9 mouse cellular contexts compared by ENCODE assay signal in genomic region chr17:48418174-48418573, GRCm38 (mm10). TPM values are rescaled to one million over a fixed set of nuclear protein-coding genes. Genes with fewer than 3 reads are reported as not detected.
DNase-seq lines count a peak whose midpoint lies in the region; ATAC-seq and TF ChIP-seq lines count a peak whose summit lies in the region.
"Had no signal": no experiment of that assay in that cellular context is flagged by ENCODE, and none has a peak within 500 bp of the region (broad histone marks: within the 10 kb centered on the region; RNA-seq: fewer than 3 reads in every experiment).

No protein-coding gene starts in this region.

- peak; percentile 97 for ATAC-seq in intestine, embryonic 16.5 days
- ATAC-seq in liver, embryonic 14.5 days (ENCODE audit: insufficient read depth), result peak; percentile 38; the same call in 1 of the 2 replicates
- ATAC-seq in midbrain, postnatal 0 days (ENCODE audit: low FRiP score), result no peak

- H3K27ac ChIP-seq in testis, adult 2 months (ENCODE audit: control insufficient read depth, insufficient read depth, low read depth, low read length), result no peak overlapping the region
- H3K27ac ChIP-seq in intestine, embryonic 16.5 days (ENCODE audit: low read length), result peak overlapping the region; percentile 94
- peak overlapping the region; percentile 35 for H3K27ac ChIP-seq in liver, embryonic 14.5 days
- H3K27ac ChIP-seq in midbrain, postnatal 0 days (ENCODE audit: low read depth, low read length), result no peak overlapping the region
- H3K27ac ChIP-seq: hindbrain, embryonic 12.5 days; macrophage had no signal

- peaks cover 3% of the 10 kb centered on the region; the same call in 1 of the 2 replicates for H3K4me1 ChIP-seq in testis, adult 2 months (ENCODE audit: control insufficient read depth, insufficient read depth, low read length)
- 0 out of 2 replicates have a peak, but pooled peaks cover 12% of the 10 kb centered on the region for H3K4me1 ChIP-seq in intestine, embryonic 16.5 days (ENCODE audit: control insufficient read depth, insufficient read depth, low read length)
- peaks cover 12 to 26% of the 10 kb centered on the region in 2 experiments for H3K4me1 ChIP-seq in liver, embryonic 14.5 days (replicated peaks; ENCODE audit: control insufficient read depth in 2 of 2, insufficient read depth in 2 of 2, low read length in 1 of 2)
- H3K4me1 ChIP-seq in midbrain, postnatal 0 days (ENCODE audit: insufficient read depth, low read length), result no peaks in the 10 kb centered on the region
- H3K4me1 ChIP-seq: hindbrain, embryonic 12.5 days had no signal

- H3K36me3 ChIP-seq in testis, adult 2 months (ENCODE audit: control insufficient read depth, insufficient read depth, low read length), result peaks cover 5% of the 10 kb centered on the region
- peaks cover 13% of the 10 kb centered on the region for H3K36me3 ChIP-seq in intestine, embryonic 16.5 days (ENCODE audit: control insufficient read depth, insufficient read depth, low read length)
- H3K36me3 ChIP-seq in liver, embryonic 14.5 days (replicated peaks; ENCODE audit: control insufficient read depth, insufficient read depth, low read depth), result peaks cover 34% of the 10 kb centered on the region
- 0 out of 2 replicates have a peak, but pooled peaks cover 4% of the 10 kb centered on the region for H3K36me3 ChIP-seq in midbrain, postnatal 0 days (ENCODE audit: insufficient read depth, low read length)

- DNase-seq in testis, postnatal 14 days (ENCODE audit: low spot score), result no peak
- DNase-seq in liver, embryonic 14.5 days (ENCODE audit: low read depth in 3 of 3, low spot score in 3 of 3), result no peak
- DNase-seq in urinary bladder, postnatal 10 days (ENCODE audit: low spot score), result no peak
- DNase-seq in midbrain, postnatal 0 days (ENCODE audit: low spot score), result no peak
- DNase-seq in cerebellum, adult 11 months, result no peak

- peak overlapping the region; percentile 37 for H3K4me3 ChIP-seq in testis, adult 2 months (ENCODE audit: control insufficient read depth, low read depth, low read length)
- H3K4me3 ChIP-seq in intestine, embryonic 16.5 days (ENCODE audit: low read length), result peak overlapping the region; percentile 29
- H3K4me3 ChIP-seq in liver, embryonic 14.5 days (ENCODE audit: insufficient read depth in 1 of 2, low read depth in 2 of 2, low read length in 2 of 2), result peak overlapping the region; percentile 11 to 26; a peak in 3 of 4 replicates
- no peak overlapping the region for H3K4me3 ChIP-seq in midbrain, postnatal 0 days (ENCODE audit: low read depth, low read length)
- H3K4me3 ChIP-seq: hindbrain, embryonic 12.5 days had no signal

- H3K9ac ChIP-seq in intestine, embryonic 16.5 days (ENCODE audit: low read depth, low read length), result peak overlapping the region; percentile 56; the same call in 1 of the 2 replicates
- peak overlapping the region; percentile 47 for H3K9ac ChIP-seq in liver, embryonic 14.5 days (replicated peaks)
- H3K9ac ChIP-seq in midbrain, postnatal 0 days (replicated peaks; ENCODE audit: low read length, poor library complexity, severe bottlenecking), result no peak overlapping the region
- H3K9ac ChIP-seq: hindbrain, embryonic 12.5 days had no signal

- no peak for TF ChIP-seq EP300 in liver, embryonic 14.5 days (IDR thresholded peaks at IDR 0.05; ENCODE audit: low read depth)

- TF ChIP-seq CTCF in testis, adult 2 months (IDR thresholded peaks at IDR 0.05; ENCODE audit: control insufficient read depth, insufficient read depth, insufficient replicate concordance, low read depth, low read length), result no peak
- no peak for TF ChIP-seq CTCF in liver, embryonic 14.5 days (IDR thresholded peaks at IDR 0.05; ENCODE audit: low read depth)
- no peak for TF ChIP-seq CTCF in midbrain, postnatal 0 days (IDR thresholded peaks at IDR 0.05)

- H3K4me2 ChIP-seq in intestine, embryonic 16.5 days (ENCODE audit: low read depth, low read length), result peak overlapping the region; percentile 53
- H3K4me2 ChIP-seq in liver, embryonic 14.5 days (ENCODE audit: low read depth), result peak overlapping the region; percentile 59
- H3K4me2 ChIP-seq in midbrain, postnatal 0 days (ENCODE audit: low read depth, low read length, poor library complexity, severe bottlenecking), result no peak overlapping the region
- H3K4me2 ChIP-seq: hindbrain, embryonic 12.5 days had no signal

- no peak for TF ChIP-seq POLR2A in testis, adult 2 months (IDR thresholded peaks at IDR 0.05; ENCODE audit: control insufficient read depth, low read depth, low read length)

- H3K9me3 ChIP-seq in intestine, embryonic 16.5 days (ENCODE audit: control insufficient read depth, low read length), result no peaks in the 10 kb centered on the region
- H3K9me3 ChIP-seq in liver, embryonic 14.5 days (ENCODE audit: control insufficient read depth, low read length), result no peaks in the 10 kb centered on the region
- H3K9me3 ChIP-seq in midbrain, postnatal 0 days (ENCODE audit: low read length), result no peaks in the 10 kb centered on the region
- H3K9me3 ChIP-seq: hindbrain, embryonic 12.5 days had no signal

- H3K27me3 ChIP-seq in testis, adult 2 months (ENCODE audit: control insufficient read depth, insufficient read depth, low read length), result no peaks in the 10 kb centered on the region
- no peaks in the 10 kb centered on the region for H3K27me3 ChIP-seq in intestine, embryonic 16.5 days (replicated peaks; ENCODE audit: control insufficient read depth, insufficient read depth, low read length)
- H3K27me3 ChIP-seq in liver, embryonic 14.5 days (ENCODE audit: control insufficient read depth, insufficient read depth, low read length), result no peaks in the 10 kb centered on the region
- H3K27me3 ChIP-seq in midbrain, postnatal 0 days (ENCODE audit: insufficient read depth, low read length), result no peaks in the 10 kb centered on the region
- H3K27me3 ChIP-seq: hindbrain, embryonic 12.5 days had no signal

- WGBS in intestine, embryonic 16.5 days, result 45% methylated on average over 7 of the region's 7 CpGs
- 11% methylated on average over 7 of the region's 7 CpGs for WGBS in liver, embryonic 14.5 days (ENCODE audit: insufficient replicate concordance)
- 82% methylated on average over 7 of the region's 7 CpGs for WGBS in midbrain, postnatal 0 days

RNA-seq across cellular contexts. Expression of gene Oard1, which starts 8.4 kb away (rescaled TPM):
- polyA plus RNA-seq in testis, adult 2 months (2012; rRNA removed), result 16.3 and 19.2 TPM in 2 replicates
- 62.7 and 70.6 TPM in 2 replicates for polyA plus RNA-seq in intestine, embryonic 16.5 days (2015; fragmentation: Nextera tagmentation; extraction: Ambion mirVana)
- 16.6 and 28.2 TPM in 2 replicates for polyA plus RNA-seq in liver, embryonic 14.5 days (2012; rRNA removed)
- polyA plus RNA-seq in liver, embryonic 14.5 days (2014; fragmentation: Nextera tagmentation; extraction: Ambion mirVana), result 51.1 and 52.4 TPM in 2 replicates
- total RNA-seq in midbrain, postnatal 0 days (2014; rRNA removed), result 12.9 and 15.0 TPM in 2 replicates
- polyA plus RNA-seq in midbrain, postnatal 0 days (2015; fragmentation: Nextera tagmentation; extraction: Ambion mirVana), result 28.0 and 30.2 TPM in 2 replicates

RNA-seq across cellular contexts. Expression of gene Nfya, which starts 8.5 kb away (rescaled TPM):
- 73.1 and 73.8 TPM in 2 replicates for polyA plus RNA-seq in testis, adult 2 months (2012; rRNA removed)
- 9.3 and 10.8 TPM in 2 replicates for polyA plus RNA-seq in intestine, embryonic 16.5 days (2015; fragmentation: Nextera tagmentation; extraction: Ambion mirVana)
- 31.6 and 32.7 TPM in 2 replicates for polyA plus RNA-seq in liver, embryonic 14.5 days (2012; rRNA removed)
- polyA plus RNA-seq in liver, embryonic 14.5 days (2014; fragmentation: Nextera tagmentation; extraction: Ambion mirVana), result 6.9 and 8.2 TPM in 2 replicates
- total RNA-seq in midbrain, postnatal 0 days (2014; rRNA removed), result 22.7 and 30.9 TPM in 2 replicates
- 3.8 and 4.1 TPM in 2 replicates for polyA plus RNA-seq in midbrain, postnatal 0 days (2015; fragmentation: Nextera tagmentation; extraction: Ambion mirVana)

RNA-seq across cellular contexts. Expression of gene Apobec2, which starts 14.6 kb away (rescaled TPM):
- polyA plus RNA-seq in testis, adult 2 months (2012; rRNA removed), result 0.41 and 0.76 TPM in 2 replicates
- 4.6 and 5.4 TPM in 2 replicates for polyA plus RNA-seq in intestine, embryonic 16.5 days (2015; fragmentation: Nextera tagmentation; extraction: Ambion mirVana)
- 0.12 and 0.27 TPM in 2 replicates for polyA plus RNA-seq in liver, embryonic 14.5 days (2012; rRNA removed)
- 0.36 and 0.48 TPM in 2 replicates for polyA plus RNA-seq in liver, embryonic 14.5 days (2014; fragmentation: Nextera tagmentation; extraction: Ambion mirVana)
- total RNA-seq in midbrain, postnatal 0 days (2014; rRNA removed), result 0.11 and 0.80 TPM in 2 replicates
- polyA plus RNA-seq in midbrain, postnatal 0 days (2015; fragmentation: Nextera tagmentation; extraction: Ambion mirVana), result 0.31 and 0.32 TPM in 2 replicates
- polyA plus RNA-seq: macrophage had no signal

RNA-seq across cellular contexts. Expression of gene Tspo2, which starts 33.1 kb away (rescaled TPM):
- not detected in 2 replicates for polyA plus RNA-seq in testis, adult 2 months (2012; rRNA removed)
- 4.5 and 4.7 TPM in 2 replicates for polyA plus RNA-seq in intestine, embryonic 16.5 days (2015; fragmentation: Nextera tagmentation; extraction: Ambion mirVana)
- polyA plus RNA-seq in liver, embryonic 14.5 days (2012; rRNA removed), result 169 and 210 TPM in 2 replicates
- polyA plus RNA-seq in liver, embryonic 14.5 days (2014; fragmentation: Nextera tagmentation; extraction: Ambion mirVana), result 168 and 176 TPM in 2 replicates
- 0.22 and 0.85 TPM in 2 replicates for total RNA-seq in midbrain, postnatal 0 days (2014; rRNA removed)
- polyA plus RNA-seq in midbrain, postnatal 0 days (2015; fragmentation: Nextera tagmentation; extraction: Ambion mirVana), result 0.74 and 1.4 TPM in 2 replicates
- polyA plus RNA-seq: macrophage had no signal

RNA-seq across cellular contexts. Expression of gene Unc5cl, which starts 36.5 kb away (rescaled TPM):
- 0.73 and 1.4 TPM in 2 replicates for polyA plus RNA-seq in testis, adult 2 months (2012; rRNA removed)
- polyA plus RNA-seq in intestine, embryonic 16.5 days (2015; fragmentation: Nextera tagmentation; extraction: Ambion mirVana), result 47.2 and 49.3 TPM in 2 replicates
- polyA plus RNA-seq in liver, embryonic 14.5 days (2012; rRNA removed), result 4.8 and 5.8 TPM in 2 replicates
- 3.0 and 4.2 TPM in 2 replicates for polyA plus RNA-seq in liver, embryonic 14.5 days (2014; fragmentation: Nextera tagmentation; extraction: Ambion mirVana)
- total RNA-seq in midbrain, postnatal 0 days (2014; rRNA removed), result 0.19 and 0.49 TPM in 2 replicates
- polyA plus RNA-seq in midbrain, postnatal 0 days (2015; fragmentation: Nextera tagmentation; extraction: Ambion mirVana), result 0.06 and 0.32 TPM in 2 replicates
- polyA plus RNA-seq: macrophage had no signal

Comparison
In these comparisons a context has a peak if more than half of its experiments do, and no peak if none do; other contexts are left out.
1. H3K27ac ChIP-seq: peak in intestine, embryonic 16.5 days (single experiment) and liver, embryonic 14.5 days (single experiment); none in testis, adult 2 months (single experiment) and midbrain, postnatal 0 days (single experiment).